Mouse (Mus musculus) heart, adult 2 months (tissue): ENCODE data around the gene Rnf208. TPM values are rescaled to one million over a fixed set of nuclear protein-coding genes. Genes with fewer than 3 reads are reported as not detected.

Experiments used
- DNase-seq, 2 experiments: peaks; one replicate each; pipeline ENCODE4 v3.0.0; 2021
- H3K27ac ChIP-seq: fragments of 200-600 bp; 2 replicates; pipeline ENCODE4 v1.8.1; 2022
- H3K27me3 ChIP-seq: fragments of 200-500 bp; 2 replicates; pipeline ENCODE4 v1.6.1; 2012; ENCODE audit warnings: mild to moderate bottlenecking, low read length, inconsistent platforms, mixed read lengths; ENCODE audit not compliant: control insufficient read depth, insufficient read depth
- H3K36me3 ChIP-seq: fragments of 200-500 bp; 2 replicates; pipeline ENCODE4 v1.6.1; 2012; ENCODE audit warnings: low read length, inconsistent platforms; ENCODE audit not compliant: control insufficient read depth, insufficient read depth
- H3K4me1 ChIP-seq: fragments of 200-500 bp; 2 replicates; pipeline ENCODE4 v1.6.1; 2011; ENCODE audit warnings: low read length; ENCODE audit not compliant: control insufficient read depth, insufficient read depth
- H3K4me3 ChIP-seq: fragments of 200-600 bp; 2 replicates; pipeline ENCODE4 v1.8.1; 2022
- H3K79me2 ChIP-seq: fragments of 200-500 bp; replicated peaks from 2 replicates; pipeline ENCODE4 v1.6.1; 2012; ENCODE audit warnings: mild to moderate bottlenecking, inconsistent platforms, low read length, moderate library complexity, mixed read lengths; ENCODE audit not compliant: control insufficient read depth, insufficient read depth
- H3K9ac ChIP-seq: fragments of 200-500 bp; 2 replicates; pipeline ENCODE4 v1.6.1; 2012; ENCODE audit warnings: low read depth, mild to moderate bottlenecking, control low read depth, inconsistent platforms, low read length, mixed read lengths
- CTCF ChIP-seq: fragments of 200-600 bp; IDR thresholded peaks from 2 replicates; pipeline ENCODE4 v1.8.1; 2022; ENCODE audit warnings: antibody characterized with exemption, mild to moderate bottlenecking, moderate library complexity
- EP300 ChIP-seq: fragments of 200-500 bp; IDR thresholded peaks from 2 replicates; pipeline ENCODE4 v1.6.1; 2011; ENCODE audit warnings: low read depth, low read length, control low read depth; ENCODE audit not compliant: insufficient read depth
- POLR2A ChIP-seq: fragments of 200-500 bp; IDR thresholded peaks from 2 replicates; pipeline ENCODE4 v1.6.1; 2011; ENCODE audit warnings: mild to moderate bottlenecking, low read depth, low read length, control low read depth; ENCODE audit not compliant: insufficient read depth
- WGBS: fragments of 180-500 bp; shearing (Covaris S2); methylation state at CpG from one replicate; pipeline ENCODE4 v1.1.7; 2018; 5-methylcytosine and 5-hydroxymethylcytosine counted together
- intact Hi-C: fragments of 180-260 bp; cut with DNase I; formaldehyde crosslinking; loops from one replicate; pipeline ENCODE4 v1.15.1; 2025
- polyA plus RNA-seq: library from polyadenylated mRNA; depleted of rRNA; stranded (reverse); fragments of >200 nt; gene quantifications from 2 replicates; pipeline ENCODE4 v1.2.3, GENCODE M21; 2012
- total RNA-seq, 2 experiments: library from RNA; stranded (reverse); gene quantifications; 2 replicates each; pipeline ENCODE4 v1.2.3; 2021

Gene Rnf208
- total and polyA plus RNA-seq, 3 experiments = 0.47 to 2.4 (median 0.61) TPM

- intact Hi-C loops = no loop called here
- 38% methylated on average over 1 of the region's 1 CpGs for WGBS
- no peak overlapping the region for H3K9ac ChIP-seq
These were observed 44.3 kb downstream of the Rnf208 start for GRCm38 (mm10) chr2:25286314-25286713.

GRCm38 (mm10) chr2:25286837-25287636 is 45.0 kb downstream of the Rnf208 start:
- TF ChIP-seq CTCF = no peak
- TF ChIP-seq POLR2A = no peak
- no peak for TF ChIP-seq EP300
- intact Hi-C loops = no loop called here
- 20% methylated on average over 7 of the region's 7 CpGs for WGBS
- DNase-seq = no peak
- Histone ChIP-seq H3K4me1 (peaks cover 5% of the 10 kb centered on the region), H3K9ac (no peak overlapping the region), H3K27ac (peak overlapping the region; percentile 7; the same call in 1 of the 2 replicates), H3K79me2 (no peaks in the 10 kb centered on the region), H3K4me3 (no peak overlapping the region), H3K36me3 (no peaks in the 10 kb centered on the region), H3K27me3 (peaks cover 6% of the 10 kb centered on the region)

More at GRCm38 (mm10) chr2:25286314-25286713, 44.3 kb downstream of the Rnf208 start:
- Histone ChIP-seq H3K79me2 (no peaks in the 10 kb centered on the region), H3K4me1 (peaks cover 5% of the 10 kb centered on the region), H3K27ac (no peak overlapping the region), H3K36me3 (no peaks in the 10 kb centered on the region), H3K27me3 (peaks cover 4% of the 10 kb centered on the region), H3K4me3 (no peak overlapping the region)
- DNase-seq = no peak
- TF ChIP-seq EP300 (no peak), POLR2A (no peak), CTCF (no peak)

- peaks cover 6% of the 10 kb centered on the region for H3K27me3 ChIP-seq
- no peak within 1 kb of the TSS for H3K4me3 ChIP-seq
- no peaks in the 10 kb centered on the region for H3K79me2 ChIP-seq
- H3K9ac ChIP-seq = no peak within 1 kb of the TSS
- WGBS = 91% methylated on average over 6 of the region's 6 CpGs
- TF ChIP-seq CTCF = no peak
- TF ChIP-seq EP300 = no peak
- no peak for TF ChIP-seq POLR2A
- H3K4me1 ChIP-seq = peaks cover 7% of the 10 kb centered on the region
- no peaks in the 10 kb centered on the region for H3K36me3 ChIP-seq
- DNase-seq = no peak
- intact Hi-C loops = no loop called here
- H3K27ac ChIP-seq = peak within 1 kb of the TSS; percentile 7; the same call in 1 of the 2 replicates
These were observed 46.0 kb downstream of the Rnf208 start, which contains the start of gene Tmem210 for GRCm38 (mm10) chr2:25287927-25288649. Gene Tmem210 (plus strand): TSS chr2:25288145.

DNA sequence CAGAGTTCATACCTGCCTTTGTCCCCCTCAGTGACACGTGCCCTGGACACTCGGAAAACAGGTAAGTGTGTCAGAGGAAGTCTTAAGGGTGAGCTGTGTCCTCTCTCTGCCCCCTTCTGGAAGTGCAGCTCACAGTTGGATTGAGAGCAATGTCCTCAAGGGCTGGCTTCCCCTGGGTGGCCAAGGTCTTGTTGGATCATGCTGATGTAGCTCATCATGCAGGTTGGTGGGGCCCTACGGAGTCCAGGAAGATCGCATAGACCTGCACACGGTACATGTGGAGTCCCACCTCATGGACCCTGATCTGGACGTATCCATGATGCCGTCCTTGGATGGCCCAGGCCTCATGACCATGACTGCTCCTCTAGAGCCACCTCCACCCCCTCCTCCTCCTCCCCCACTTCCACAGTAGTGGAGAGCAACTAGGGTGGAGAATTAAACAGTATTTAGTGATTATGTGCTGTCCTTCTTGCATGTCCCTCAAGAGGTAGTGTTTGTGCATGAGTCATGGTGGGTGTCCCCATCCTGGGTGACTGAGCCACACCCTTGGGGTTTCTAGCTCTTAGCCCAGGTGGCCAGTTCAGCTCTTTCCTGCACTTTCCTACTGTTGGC is 46.8 kb downstream of the Rnf208 start:
- Histone ChIP-seq H3K27me3 (peaks cover 6% of the 10 kb centered on the region), H3K36me3 (no peaks in the 10 kb centered on the region), H3K9ac (no peak overlapping the region), H3K27ac (no peak overlapping the region), H3K4me3 (no peak overlapping the region), H3K79me2 (no peaks in the 10 kb centered on the region), H3K4me1 (peaks cover 7% of the 10 kb centered on the region)
- 84% methylated on average over 7 of the region's 7 CpGs for WGBS
- DNase-seq = no peak
- intact Hi-C loops = no loop called here
- TF ChIP-seq EP300 (no peak), POLR2A (no peak), CTCF (no peak)

GRCm38 (mm10) chr2:25289651-25290050 is 47.6 kb downstream of the Rnf208 start, which contains the start of gene Lrrc26:
Gene Lrrc26 (plus strand): TSS chr2:25289915.
- WGBS = 10% methylated on average over 11 of the region's 11 CpGs
- H3K27me3 ChIP-seq = peaks cover 6% of the 10 kb centered on the region
- intact Hi-C loops = no loop called here

More at GRCm38 (mm10) chr2:25289651-25290050, 47.6 kb downstream of the Rnf208 start, which contains the start of gene Lrrc26:
- no peak within 1 kb of the TSS for H3K27ac ChIP-seq
- no peaks in the 10 kb centered on the region for H3K79me2 ChIP-seq
- DNase-seq = no peak
- peak within 1 kb of the TSS; percentile 40 for H3K4me3 ChIP-seq
- H3K36me3 ChIP-seq = no peaks in the 10 kb centered on the region
- H3K9ac ChIP-seq = no peak within 1 kb of the TSS
- peaks cover 7% of the 10 kb centered on the region for H3K4me1 ChIP-seq
- TF ChIP-seq EP300 (no peak), POLR2A (no peak), CTCF (no peak)
